Mouse (Mus musculus) C2C12 (cell line): Measurements from ENCODE around the gene Tlcd2. TPM values are rescaled to one million over a fixed set of nuclear protein-coding genes. Genes with fewer than 3 reads are reported as not detected.

ENCODE experiments used
- H3K27me3 ChIP-seq: one replicate; pipeline ENCODE4 v1.6.1; 2011; ENCODE audit not compliant: control insufficient read depth, insufficient read depth, insufficient read length
- H3K36me3 ChIP-seq: one replicate; pipeline ENCODE4 v1.6.1; 2011; ENCODE audit not compliant: control insufficient read depth, insufficient read depth
- H3K4me3 ChIP-seq: one replicate; pipeline ENCODE4 v1.5.1; 2011; ENCODE audit warnings: mild to moderate bottlenecking, control low read depth; ENCODE audit not compliant: poor library complexity, insufficient read depth, severe bottlenecking
- H3K79me2 ChIP-seq: one replicate; pipeline ENCODE4 v1.6.1; 2011; ENCODE audit not compliant: control insufficient read depth, insufficient read depth
- H3K79me3 ChIP-seq: one replicate; pipeline ENCODE4 v1.6.1; 2011; ENCODE audit warnings: low read depth, control low read depth
- H3ac ChIP-seq: one replicate; pipeline ENCODE3; 2011; ENCODE audit warnings: low read depth; ENCODE audit not compliant: control insufficient read depth, insufficient read length
- CEBPB ChIP-seq: IDR thresholded peaks from one replicate; pipeline ENCODE4 v1.6.1; 2011; ENCODE audit warnings: low read depth, mild to moderate bottlenecking, control low read depth, moderate library complexity
- CTCF ChIP-seq: IDR thresholded peaks from one replicate; pipeline ENCODE4 v1.5.1; 2011; ENCODE audit not compliant: control insufficient read depth, insufficient read depth, insufficient read length
- FOSL1 ChIP-seq: IDR thresholded peaks from one replicate; pipeline ENCODE4 v1.8.0; 2011; ENCODE audit warnings: mild to moderate bottlenecking, low read length; ENCODE audit not compliant: poor library complexity, insufficient read depth, severe bottlenecking
- MAX ChIP-seq: IDR thresholded peaks from one replicate; pipeline ENCODE4 v1.6.1; 2011; ENCODE audit warnings: mild to moderate bottlenecking, control low read depth
- MYOD1 ChIP-seq: IDR thresholded peaks from one replicate; pipeline ENCODE4 v1.6.1; 2011; ENCODE audit warnings: low read depth; ENCODE audit not compliant: control insufficient read depth, insufficient read length
- MYOG ChIP-seq: IDR thresholded peaks from one replicate; pipeline ENCODE4 v1.6.1; 2011; ENCODE audit not compliant: control insufficient read depth, insufficient read length; ENCODE audit errors: extremely low read depth
- USF1 ChIP-seq: IDR thresholded peaks from one replicate; pipeline ENCODE4 v1.6.1; 2011; ENCODE audit warnings: low read depth, mild to moderate bottlenecking, control low read depth, moderate library complexity
- polyA plus RNA-seq: library from polyadenylated mRNA; unstranded; fragments of >200 nt; fragmentation: generic; extraction: Trizol; gene quantifications from one replicate; pipeline ENCODE4 v1.2.1, GENCODE M21; 2012; ENCODE audit warnings: missing spikeins

The Tlcd2 gene
- polyA plus RNA-seq, 1 experiment, result 1.5 TPM

DNA sequence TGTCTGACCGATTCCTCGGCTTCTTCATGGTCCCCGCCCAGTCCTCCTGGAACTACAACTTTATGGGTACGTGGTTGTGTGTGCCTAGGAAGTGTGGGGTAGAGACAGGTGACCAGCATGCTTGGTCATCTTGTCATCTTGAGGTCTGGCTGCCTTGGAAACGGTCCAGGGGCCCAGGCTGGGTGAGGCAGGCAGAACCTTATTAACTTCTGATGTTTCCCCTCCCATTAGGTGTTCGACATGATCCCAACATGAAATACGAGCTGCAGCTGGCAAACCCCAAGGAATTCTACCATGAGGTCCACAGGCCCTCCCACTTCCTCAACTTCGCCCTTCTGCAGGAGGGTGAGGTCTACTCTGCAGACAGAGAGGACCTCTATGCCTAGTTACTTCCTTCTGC lies 47.4 kb downstream of the Tlcd2 start:
- Histone ChIP-seq H3K4me3 (no peak overlapping the region), H3K27me3 (no peaks in the 10 kb centered on the region), H3K79me2 (no peaks in the 10 kb centered on the region), H3ac (no peak overlapping the region), H3K79me3 (no peaks in the 10 kb centered on the region), H3K36me3 (peaks cover 69% of the 10 kb centered on the region)
- TF ChIP-seq MYOD1, result peak; percentile 77
- peak; percentile 33 for TF ChIP-seq FOSL1
- TF ChIP-seq CTCF, result no peak
- TF ChIP-seq CEBPB, result no peak
- no peak for TF ChIP-seq MAX

GRCm38 (mm10) chr11:75509741-75510626 lies 48.5 kb downstream of the Tlcd2 start, which contains the start of gene Rilp:
Gene Rilp, plus strand, starts transcription at chr11:75510094.
- no peaks in the 10 kb centered on the region for H3K79me3 ChIP-seq
- peak within 1 kb of the TSS; percentile 13 for H3ac ChIP-seq
- no peak for TF ChIP-seq FOSL1
- TF ChIP-seq CTCF, result peak; percentile 37
- no peaks in the 10 kb centered on the region for H3K27me3 ChIP-seq
- no peak within 1 kb of the TSS for H3K4me3 ChIP-seq
- peaks cover 58% of the 10 kb centered on the region for H3K36me3 ChIP-seq
- H3K79me2 ChIP-seq, result no peaks in the 10 kb centered on the region

DNA sequence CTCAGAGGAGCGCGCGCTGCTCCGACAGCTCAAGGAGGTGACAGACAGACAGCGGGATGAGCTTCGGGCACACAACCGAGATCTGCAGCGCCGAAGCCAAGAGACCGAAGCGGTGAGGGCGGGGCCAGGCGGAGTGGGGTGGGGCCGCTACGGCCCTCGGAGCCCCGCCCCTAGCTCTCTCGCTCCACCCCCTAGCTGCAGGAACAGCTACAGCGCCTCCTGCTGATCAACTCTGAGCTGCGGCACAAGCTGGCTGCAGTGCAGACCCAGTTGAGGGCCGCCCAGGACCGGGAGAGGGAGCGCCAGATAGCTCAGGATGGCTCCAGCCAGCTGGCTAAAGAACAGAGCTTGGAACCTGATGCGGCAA lies 49.1 kb downstream of the Tlcd2 start:
- no peaks in the 10 kb centered on the region for H3K27me3 ChIP-seq
- TF ChIP-seq MYOG (no peak), CTCF (peak; percentile 94)
- H3ac ChIP-seq, result peak overlapping the region; percentile 13
- H3K4me3 ChIP-seq, result no peak overlapping the region
- H3K36me3 ChIP-seq, result peaks cover 52% of the 10 kb centered on the region
- no peaks in the 10 kb centered on the region for H3K79me2 ChIP-seq
- no peaks in the 10 kb centered on the region for H3K79me3 ChIP-seq

DNA sequence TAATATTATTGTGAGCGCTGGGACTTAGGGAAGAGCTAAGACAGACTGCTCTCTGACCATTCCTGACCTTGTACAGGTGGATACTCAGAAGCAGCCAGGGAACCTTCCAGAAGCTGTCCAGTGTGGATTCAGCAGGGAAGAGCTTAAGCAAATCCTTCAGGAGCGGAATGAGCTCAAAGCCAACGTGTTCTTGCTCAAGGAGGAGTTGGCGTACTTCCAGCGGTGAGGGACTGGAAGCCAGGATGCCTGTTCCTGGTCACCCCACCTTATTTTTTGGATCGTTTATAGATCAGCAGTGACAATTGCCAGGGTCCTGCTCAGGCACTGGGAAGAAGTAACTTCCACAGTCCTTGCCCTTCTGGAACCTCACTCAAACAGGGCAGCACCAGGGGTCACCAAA lies 49.7 kb downstream of the Tlcd2 start:
- Histone ChIP-seq H3K36me3 (peaks cover 46% of the 10 kb centered on the region), H3K79me3 (no peaks in the 10 kb centered on the region), H3K4me3 (no peak overlapping the region), H3ac (no peak overlapping the region), H3K27me3 (no peaks in the 10 kb centered on the region), H3K79me2 (no peaks in the 10 kb centered on the region)
- no peak for TF ChIP-seq USF1
- TF ChIP-seq MYOD1, result no peak
- no peak for TF ChIP-seq FOSL1
- no peak for TF ChIP-seq MYOG
- no peak for TF ChIP-seq CTCF
- TF ChIP-seq MAX, result no peak
- no peak for TF ChIP-seq CEBPB

- Histone ChIP-seq H3K27me3 (no peaks in the 10 kb centered on the region), H3K36me3 (peaks cover 34% of the 10 kb centered on the region), H3ac (no peak overlapping the region), H3K4me3 (no peak overlapping the region), H3K79me2 (no peaks in the 10 kb centered on the region), H3K79me3 (no peaks in the 10 kb centered on the region)
- no peak for TF ChIP-seq MYOD1
- TF ChIP-seq FOSL1, result no peak
- no peak for TF ChIP-seq CTCF
- TF ChIP-seq MAX, result no peak
- no peak for TF ChIP-seq CEBPB
- TF ChIP-seq MYOG, result no peak
- TF ChIP-seq USF1, result no peak
Observed at GRCm38 (mm10) chr11:75512301-75513018, 50.9 kb downstream of the Tlcd2 start.
